Mouse (Mus musculus): ENCODE results near the gene Reep3. TPM values are rescaled to one million over a fixed set of nuclear protein-coding genes. Genes with fewer than 3 reads are reported as not detected.
A peak's percentile ranks its signal among the peaks of the same experiment; 100 is the strongest.

Reep3 gene
- total RNA-seq, 2 experiments from 2014 or later, result 18.4 to 19.7 TPM

DNA sequence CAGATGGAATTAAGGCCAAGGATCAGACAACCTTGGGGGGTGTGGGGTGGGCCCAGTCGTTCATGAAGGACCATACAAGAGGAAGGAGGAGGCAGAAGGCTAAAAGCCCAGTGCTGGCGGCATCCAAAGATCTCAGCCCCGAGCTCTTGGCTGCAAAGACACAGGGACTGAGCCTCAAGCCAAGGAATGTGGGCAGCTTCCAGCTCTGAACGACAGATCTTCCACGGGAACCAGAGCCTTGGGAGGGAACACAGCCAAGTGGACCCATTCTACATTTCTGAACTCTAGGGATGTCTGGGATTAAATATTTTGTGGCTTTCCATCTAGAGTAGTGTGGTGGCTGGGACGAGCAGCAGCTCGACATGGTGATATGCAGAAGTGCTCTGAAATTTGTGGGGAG lies 38.4 kb downstream of the Reep3 start:
- DNase-seq (ENCODE audit: low spot score in 2 of 2), result peak in 1 of 2 experiments; percentile 35
- intact Hi-C loops (cut with DNase I), result no loop called here

GRCm38 (mm10) chr10:67057696-67058095 lies 39.0 kb downstream of the Reep3 start:
- DNase-seq (ENCODE audit: low spot score in 2 of 2), result no peak
- intact Hi-C loops (cut with DNase I), result no loop called here

- intact Hi-C loops (cut with DNase I), result no loop called here
- no peak for DNase-seq (ENCODE audit: low spot score in 2 of 2)
These were observed 39.5 kb downstream of the Reep3 start for GRCm38 (mm10) chr10:67057208-67057607.

DNA sequence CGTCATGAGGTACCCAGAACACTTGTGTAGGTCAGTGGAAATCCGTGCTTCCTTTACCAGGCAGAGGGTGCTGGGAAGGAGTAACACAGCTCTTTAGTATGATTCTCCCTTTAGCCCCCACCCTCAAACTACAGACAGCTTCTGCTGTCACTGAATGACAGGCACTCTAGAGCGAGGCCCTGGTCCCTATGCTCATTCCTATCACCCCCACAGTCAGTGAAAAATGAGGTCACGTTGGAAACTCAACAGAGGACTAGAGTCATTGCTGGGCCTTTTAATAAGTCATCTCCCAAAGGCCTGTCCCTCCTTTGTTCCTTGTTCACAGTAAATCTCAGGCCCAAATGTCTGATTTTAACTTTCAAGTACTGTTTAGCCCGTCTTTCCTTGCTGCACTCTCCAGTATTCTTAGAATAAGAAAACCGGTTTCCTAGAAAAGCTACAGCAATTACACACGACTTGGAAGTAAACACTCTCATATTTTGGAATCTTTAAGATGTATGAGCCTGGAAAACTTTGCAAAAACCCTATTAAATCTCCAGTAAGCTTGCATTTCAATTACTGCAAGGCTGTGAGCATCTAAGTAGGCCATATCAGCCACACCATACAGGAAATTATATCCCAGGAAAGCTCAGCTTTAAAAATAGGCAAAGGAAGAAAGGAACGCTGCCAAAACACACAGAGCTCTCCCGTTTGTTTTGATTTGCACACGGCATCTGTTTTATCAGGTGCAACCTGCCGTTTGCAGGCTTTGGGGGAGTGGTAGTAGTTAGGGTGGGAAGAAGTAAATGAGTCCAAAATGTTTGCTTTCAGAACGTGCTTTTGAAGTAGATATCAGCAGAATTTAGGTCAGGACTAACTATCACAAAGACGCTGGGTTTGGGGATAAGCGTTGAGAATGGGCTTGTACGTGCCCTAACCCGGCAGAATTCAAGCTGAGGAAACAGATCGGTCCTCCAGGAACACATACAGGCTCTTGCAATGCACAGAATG lies 40.6 kb downstream of the Reep3 start:
- intact Hi-C loops (cut with DNase I), result no loop called here
- no peak for DNase-seq (ENCODE audit: low spot score in 2 of 2)

DNA sequence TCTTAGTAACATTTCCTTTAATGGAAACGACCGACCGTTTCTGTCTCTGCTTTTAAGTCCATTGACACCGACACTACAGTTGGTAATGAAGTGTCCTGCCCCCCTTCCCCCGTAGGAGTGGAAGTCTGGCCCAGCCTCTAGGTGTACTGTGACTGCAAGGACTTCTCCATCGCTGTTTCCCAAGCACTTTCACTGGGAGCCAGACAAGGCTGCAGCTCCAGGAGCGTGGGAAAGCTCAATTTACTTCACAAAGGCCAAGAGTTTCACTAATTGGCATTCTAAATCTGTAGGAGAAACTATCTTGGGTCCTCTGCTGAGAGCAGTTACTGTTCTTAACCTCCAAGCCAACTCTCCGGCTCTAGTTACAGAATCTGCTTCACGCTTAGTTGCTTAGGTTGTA lies 43.3 kb downstream of the Reep3 start:
- intact Hi-C loops (cut with DNase I), result no loop called here
- DNase-seq (ENCODE audit: low spot score in 2 of 2), result no peak

- intact Hi-C loops (cut with DNase I), result no loop called here
- DNase-seq (ENCODE audit: low spot score in 2 of 2), result no peak
These were observed 44.3 kb downstream of the Reep3 start for GRCm38 (mm10) chr10:67052429-67052828.

DNA sequence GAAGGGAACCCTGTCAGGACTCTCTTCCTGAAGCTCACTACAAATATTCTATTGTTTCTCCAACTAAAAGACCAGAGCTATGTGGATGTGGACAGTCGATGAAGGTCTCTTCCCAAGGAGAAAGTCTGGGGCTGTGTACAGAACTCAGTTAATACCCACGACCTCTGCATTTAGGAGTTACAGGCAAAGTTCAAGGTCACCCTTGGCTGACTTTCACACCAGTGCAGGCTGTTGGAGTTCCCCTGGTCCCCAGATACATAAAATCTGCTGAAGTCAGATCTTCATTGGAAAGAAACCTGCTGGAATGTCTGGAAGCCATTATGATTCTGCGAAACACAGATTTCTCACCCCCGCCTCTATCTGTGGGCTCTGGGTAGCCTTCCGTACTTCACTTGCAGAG lies 45.3 kb downstream of the Reep3 start:
- no peak for DNase-seq (ENCODE audit: low spot score in 2 of 2)
- intact Hi-C loops (cut with DNase I), result no loop called here

DNA sequence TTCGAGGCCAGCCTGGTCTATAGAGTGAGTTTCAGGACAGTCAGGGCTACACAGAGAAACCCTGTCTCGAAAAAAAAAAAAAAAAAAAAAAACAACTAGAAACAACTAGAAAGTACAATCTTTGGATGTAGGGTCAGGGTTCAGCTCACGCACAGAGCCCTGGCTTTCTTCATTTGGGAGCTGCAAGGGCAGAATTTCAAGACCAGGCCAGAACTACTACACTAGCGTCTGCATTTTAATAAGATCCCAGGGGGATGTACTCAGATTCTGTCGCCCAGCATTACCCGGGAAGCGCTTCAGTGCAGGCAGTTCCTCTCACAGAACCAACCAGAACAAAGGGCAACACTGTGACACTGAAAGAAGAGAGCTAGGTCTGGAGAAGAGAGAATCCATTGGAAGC lies 46.0 kb downstream of the Reep3 start:
- DNase-seq (ENCODE audit: low spot score in 2 of 2), result no peak
- intact Hi-C loops (cut with DNase I), result no loop called here

DNA sequence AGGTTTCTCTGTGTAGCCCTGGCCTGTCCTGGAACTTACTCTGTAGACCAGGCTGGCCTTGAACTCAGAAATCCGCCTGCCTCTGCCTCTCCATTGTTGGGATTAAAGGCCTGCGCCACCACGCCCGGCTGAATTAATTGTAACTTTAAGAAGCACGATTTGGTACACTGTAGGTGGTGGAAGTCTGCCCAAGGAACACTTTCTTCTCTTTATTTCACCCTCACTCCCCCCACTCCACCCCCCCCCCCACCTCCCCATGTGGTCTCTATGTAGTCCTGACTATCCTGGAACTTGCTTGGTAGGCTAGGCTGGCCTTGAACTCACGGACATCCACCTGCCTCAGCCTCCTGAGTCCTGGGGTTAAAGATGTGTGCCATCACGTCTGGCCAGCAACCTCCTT lies 47.1 kb downstream of the Reep3 start:
- DNase-seq (ENCODE audit: low spot score in 2 of 2), result no peak
- intact Hi-C loops (cut with DNase I), result no loop called here

DNA sequence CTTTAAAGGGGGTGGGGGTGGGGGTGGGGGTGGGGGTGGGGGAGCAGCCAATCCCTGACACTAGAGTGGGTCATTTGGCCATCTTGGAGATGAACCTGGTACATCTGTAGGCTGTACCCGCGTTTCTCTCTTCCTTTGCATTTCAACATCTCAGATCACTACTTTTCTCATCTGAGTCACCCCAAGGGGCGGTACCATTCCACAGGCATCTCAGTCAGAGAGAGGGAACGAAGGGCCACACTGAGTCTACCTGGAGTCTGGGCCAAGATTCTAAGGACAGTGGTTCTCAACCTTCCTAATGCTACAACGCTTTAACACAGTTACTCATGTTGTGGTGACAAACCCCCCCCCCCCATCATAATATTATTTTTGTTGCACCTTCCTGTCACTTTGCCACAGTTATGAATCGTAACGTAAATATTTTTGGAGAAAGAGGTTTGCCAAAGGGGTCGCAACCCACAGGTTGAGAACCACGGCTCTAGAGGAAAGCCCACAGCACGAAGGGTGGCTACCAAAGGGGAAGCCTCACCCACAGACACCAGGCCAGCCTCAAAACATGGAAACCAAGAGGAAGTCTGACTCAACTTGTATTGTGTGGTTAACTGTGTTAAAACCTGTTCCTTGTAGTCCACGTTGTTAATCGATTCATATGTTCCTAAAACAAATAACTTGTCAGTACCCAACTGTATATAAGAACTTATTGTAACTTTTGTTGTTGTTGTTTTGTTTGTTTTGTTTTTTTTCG lies 47.7 kb downstream of the Reep3 start:
- intact Hi-C loops (cut with DNase I), result no loop called here
- DNase-seq (ENCODE audit: low spot score in 2 of 2), result no peak

DNA sequence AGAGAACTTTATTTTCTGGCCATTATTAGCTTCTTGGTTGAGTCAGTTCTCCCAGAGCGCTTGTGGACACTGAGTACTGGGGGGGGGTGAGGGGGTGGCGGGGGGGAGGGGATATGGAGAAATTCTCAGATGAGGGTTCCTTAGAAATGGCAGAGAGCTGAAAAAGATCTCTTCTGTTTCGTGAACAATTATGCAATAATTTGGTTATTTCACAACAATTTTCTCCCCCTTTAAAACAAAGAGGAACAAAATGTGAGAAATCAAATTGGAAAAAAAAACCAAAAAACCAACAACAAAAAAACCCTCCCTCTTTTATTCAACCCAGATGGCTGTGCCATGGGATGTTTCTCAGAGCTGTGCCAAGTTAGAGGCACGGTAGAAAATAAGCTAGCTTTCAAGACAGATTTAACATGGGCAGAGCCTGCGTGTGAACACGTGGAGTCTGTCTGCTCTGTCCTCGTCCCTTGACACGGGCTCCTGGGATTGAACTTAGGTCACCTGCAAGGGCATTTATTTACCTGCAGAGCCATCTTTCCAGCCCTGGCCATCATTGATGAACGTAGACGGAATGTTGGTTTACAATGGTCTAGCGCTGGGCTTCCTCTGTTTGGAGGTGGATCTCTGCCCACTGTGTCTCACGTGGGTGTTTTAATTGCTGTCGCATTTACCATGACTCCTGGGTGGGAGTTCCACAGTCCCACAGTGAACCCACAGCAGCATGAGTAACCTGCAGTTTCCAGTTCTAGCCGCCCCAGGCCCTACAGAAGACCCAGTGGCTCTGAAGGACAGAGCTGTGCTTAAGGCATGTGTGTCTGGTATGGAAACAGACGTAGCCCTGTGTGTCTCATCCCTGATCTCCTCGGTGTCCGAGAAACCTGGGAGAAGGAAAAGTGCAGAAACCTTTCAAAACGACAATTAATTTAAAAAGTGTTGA lies 48.8 kb downstream of the Reep3 start:
- peak in 1 of 2 experiments; percentile 29 for DNase-seq (ENCODE audit: low spot score in 2 of 2)
- intact Hi-C loops (cut with DNase I), result no loop called here

DNA sequence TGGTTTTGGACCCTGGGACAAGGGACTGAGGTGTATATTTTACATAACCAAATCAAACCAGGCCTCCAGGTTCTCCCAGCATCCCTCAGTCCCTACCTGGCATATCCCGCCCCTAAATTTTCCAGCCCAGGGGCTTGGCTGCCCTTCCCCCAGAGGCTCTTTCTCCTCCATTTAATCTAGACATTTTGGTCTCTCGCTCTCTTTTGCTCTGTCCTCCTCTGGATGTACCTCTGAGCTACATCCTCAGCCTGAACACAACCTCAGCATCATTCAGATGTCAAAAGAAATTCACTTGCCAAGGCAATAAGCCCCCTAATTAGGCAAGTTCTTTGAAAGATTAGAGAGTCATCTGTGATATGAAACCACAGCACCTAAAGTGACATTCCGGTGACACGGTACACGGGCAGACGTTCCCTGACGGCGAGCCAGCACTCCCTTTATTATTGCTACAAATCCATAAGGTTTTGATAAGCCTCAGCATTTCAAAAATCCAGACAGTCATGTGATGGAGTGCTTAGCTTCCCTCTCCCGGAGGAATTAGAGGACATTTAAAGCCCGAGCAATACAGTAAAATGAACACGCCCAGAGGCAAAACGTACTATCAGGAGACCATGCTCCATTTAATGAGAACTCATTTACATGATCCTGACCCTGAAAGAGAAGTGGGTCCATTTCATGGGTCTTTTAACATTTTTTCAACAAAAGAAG lies 51.4 kb downstream of the Reep3 start:
- no peak for DNase-seq (ENCODE audit: low spot score in 2 of 2)
- intact Hi-C loops (cut with DNase I), result no loop called here

GRCm38 (mm10) chr10:67044346-67044745 lies 52.4 kb downstream of the Reep3 start:
- DNase-seq (ENCODE audit: low spot score in 2 of 2), result no peak
- intact Hi-C loops (cut with DNase I), result no loop called here

DNA sequence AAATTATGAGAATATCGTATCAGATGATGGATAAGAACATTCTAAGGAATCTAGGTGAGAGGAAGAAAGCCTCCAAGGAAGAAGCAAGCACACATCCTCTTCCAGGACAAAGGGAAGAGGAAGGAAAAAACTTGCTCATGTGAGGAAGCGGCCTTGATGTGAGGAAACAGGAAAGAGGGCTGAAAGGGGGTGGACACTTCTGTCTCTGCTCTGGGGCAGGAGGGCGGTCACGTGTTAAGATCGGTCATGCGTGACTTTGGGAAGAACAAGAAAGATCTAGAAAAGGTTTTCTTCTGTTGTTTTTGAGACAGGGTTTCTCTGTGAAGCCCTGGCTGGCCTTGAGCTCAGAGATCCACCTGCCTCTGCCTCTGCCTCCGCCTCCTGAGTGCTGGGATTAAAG lies 53.5 kb downstream of the Reep3 start:
- no peak for DNase-seq (ENCODE audit: low spot score in 2 of 2)
- intact Hi-C loops (cut with DNase I), result no loop called here

- no peak for DNase-seq (ENCODE audit: low spot score in 2 of 2)
- intact Hi-C loops (cut with DNase I), result no loop called here
These were observed 56.3 kb downstream of the Reep3 start for GRCm38 (mm10) chr10:67040410-67040809.

DNA sequence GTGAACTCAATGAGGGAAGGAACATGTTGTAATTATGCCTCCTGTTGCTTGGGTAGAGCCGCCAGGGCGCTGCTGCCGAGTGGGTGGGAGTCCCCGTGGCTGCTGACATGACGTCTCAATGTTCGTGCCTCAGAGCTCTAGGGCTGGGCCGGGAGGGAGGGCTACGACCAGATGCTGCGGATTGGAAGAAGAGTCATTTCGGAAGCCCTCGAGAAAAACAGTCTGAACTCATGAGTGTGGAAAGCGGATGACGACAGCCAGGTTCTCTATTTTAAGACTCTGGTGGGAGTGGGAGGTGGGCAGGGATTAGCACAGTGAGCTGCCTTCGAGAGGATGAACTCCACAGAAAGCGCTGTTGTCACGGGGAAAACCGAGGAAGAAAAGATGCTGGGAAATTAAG lies 57.7 kb downstream of the Reep3 start:
- intact Hi-C loops (cut with DNase I), result loop anchor here (5.0 kb wide), 1 partner anchor 58 kb away; the partner anchor contains the start of genes Jmjd1c and Reep3
- peak; percentile 66 to 80 for DNase-seq (ENCODE audit: low spot score in 2 of 2)

DNA sequence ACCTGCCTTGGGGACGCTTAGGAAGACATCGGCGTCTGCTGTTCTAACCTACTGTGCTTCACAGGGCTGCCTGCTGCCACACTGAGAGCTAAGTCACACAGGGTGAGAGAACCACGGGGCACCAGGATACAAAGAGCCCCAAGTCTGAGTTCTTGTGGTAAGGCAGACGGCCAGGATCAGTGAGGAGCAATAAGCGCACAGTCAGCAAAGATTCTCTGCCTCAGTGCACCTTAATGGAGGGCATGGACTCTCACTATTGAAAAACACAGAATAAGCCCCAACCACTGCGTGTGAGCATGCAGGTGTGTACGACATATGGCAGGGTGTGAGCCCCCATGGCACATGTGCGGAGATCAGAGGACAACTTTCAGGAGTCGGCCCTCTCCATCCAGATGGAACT lies 60.2 kb downstream of the Reep3 start:
- no peak for DNase-seq (ENCODE audit: low spot score in 2 of 2)
- intact Hi-C loops (cut with DNase I), result loop anchor here (5.0 kb wide), 1 partner anchor 61 kb away; the partner anchor contains the start of genes Jmjd1c and Reep3

DNA sequence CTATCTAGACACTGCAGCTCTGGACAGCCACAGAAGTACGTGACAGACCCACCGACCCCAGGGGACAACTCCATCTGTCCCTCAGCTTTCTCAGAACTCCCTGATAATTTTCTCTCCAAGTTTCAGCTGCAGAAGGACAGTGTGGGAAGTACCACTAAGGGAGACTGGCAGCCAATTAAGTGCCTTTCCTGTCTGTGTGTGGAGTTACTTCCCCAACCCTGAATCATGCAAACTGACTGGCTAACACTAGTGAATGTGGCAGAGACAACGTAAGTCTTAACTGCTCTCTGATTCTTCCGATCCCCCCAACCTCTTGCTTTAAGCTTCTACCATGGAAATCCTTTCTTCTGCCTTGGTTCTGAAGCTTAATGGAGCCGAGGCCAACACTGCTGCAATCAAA lies 60.6 kb downstream of the Reep3 start:
- intact Hi-C loops (cut with DNase I), result loop anchor here (5.0 kb wide), 1 partner anchor 61 kb away; the partner anchor contains the start of genes Jmjd1c and Reep3

GRCm38 (mm10) chr10:67031186-67031585 lies 65.6 kb downstream of the Reep3 start:
- DNase-seq (ENCODE audit: low spot score in 2 of 2), result no peak

More for the DNA sequence above, 60.6 kb downstream of the Reep3 start:
- DNase-seq (ENCODE audit: low spot score in 2 of 2), result no peak

More at GRCm38 (mm10) chr10:67031186-67031585, 65.6 kb downstream of the Reep3 start:
- intact Hi-C loops (cut with DNase I), result no loop called here

All from left cerebral cortex, postnatal 36 days (tissue).